Mouse (Mus musculus) MEL (cell line): ENCODE measurements around the gene Crx.
"Not testable (repeated sequence)": the region's sequence is repeated elsewhere in the genome, so short reads cannot be mapped to it uniquely, and the experiment has no call there.

Source experiments
- ETS1 ChIP-seq: IDR thresholded peaks from 2 replicates; pipeline ENCODE4 v1.6.1; 2012; ENCODE audit warnings: low read depth, mild to moderate bottlenecking, inconsistent platforms, low read length, improper control_type of control experiment, moderate library complexity
- JUND ChIP-seq: IDR thresholded peaks from 2 replicates; pipeline ENCODE4 v1.6.1; 2011; ENCODE audit warnings: low read depth, mild to moderate bottlenecking, improper control_type of control experiment, low read length
- MAX ChIP-seq: IDR thresholded peaks from 2 replicates; pipeline ENCODE4 v1.6.1; 2011; ENCODE audit warnings: low read length, improper control_type of control experiment
- POLR2A ChIP-seq, 2 experiments: IDR thresholded peaks; 2 replicates each; pipeline ENCODE4 v1.6.1; 2011 to 2012; ENCODE audit warnings: low read length in 2 of 2, mild to moderate bottlenecking in 2 of 2, control low read depth in 1 of 2, improper control_type of control experiment in 1 of 2, low read depth in 1 of 2, moderate library complexity in 1 of 2; ENCODE audit not compliant: control insufficient read depth in 1 of 2, insufficient read depth in 1 of 2, poor library complexity in 1 of 2

DNA sequence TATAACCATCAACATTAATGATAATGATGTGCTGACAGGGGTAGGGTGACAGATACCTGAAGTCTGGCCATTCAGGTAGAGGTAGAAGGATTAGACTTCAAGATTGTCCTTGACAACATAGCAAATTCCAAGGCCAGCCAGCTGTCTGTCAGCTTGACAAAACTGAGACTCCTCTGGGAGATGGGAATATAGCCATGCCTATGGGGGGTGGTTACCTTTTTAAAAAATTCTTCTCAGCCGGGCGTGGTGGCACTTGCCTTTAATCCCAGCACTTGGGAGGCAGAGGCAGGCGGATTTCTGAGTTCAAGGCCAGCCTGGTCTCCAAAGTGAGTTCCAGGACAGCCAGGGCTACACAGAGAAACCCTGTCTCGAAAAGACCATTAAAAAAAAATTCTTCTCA is 35.9 kb upstream of the Crx start:
- TF ChIP-seq ETS1; POLR2A (IDR thresholded peaks at IDR 0.05; ENCODE audit: control insufficient read depth in 1 of 2, insufficient read depth in 1 of 2, low read depth in 1 of 2, low read length in 2 of 2, poor library complexity in 1 of 2); MAX; JUND: not testable (repeated sequence)
